ENCODE assay signal across 9 mouse cellular contexts in the genomic region with DNA sequence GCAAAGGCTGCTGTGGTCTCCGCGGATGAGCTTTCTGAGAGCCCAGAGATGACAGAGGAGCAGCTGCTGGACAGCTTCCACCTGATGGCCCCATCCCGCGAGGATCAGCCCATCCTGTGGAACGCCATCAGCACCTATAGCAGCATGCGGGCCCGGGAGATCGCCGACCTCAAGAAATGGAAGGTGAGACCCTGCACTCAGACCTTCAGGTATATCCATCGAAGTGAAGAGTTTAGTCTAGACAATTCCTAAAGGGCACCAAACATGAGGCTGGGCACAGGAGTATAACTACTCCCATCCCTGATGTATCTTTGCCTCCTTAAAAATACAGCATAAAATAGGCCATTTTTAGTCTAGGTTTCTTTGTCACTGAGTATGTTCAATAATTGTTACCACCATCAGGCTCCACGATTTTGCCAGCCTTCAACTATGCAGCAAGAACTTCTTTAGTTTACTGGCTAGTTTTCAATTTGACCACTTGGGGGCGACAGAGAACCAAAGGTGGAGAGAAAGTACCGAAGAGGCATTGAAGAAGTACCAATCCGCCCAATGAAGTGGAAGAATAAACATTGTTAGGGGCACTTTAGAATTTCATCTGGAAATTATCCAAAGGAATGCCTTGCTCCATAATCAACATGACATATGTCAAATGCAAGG. TPM values are rescaled to one million over a fixed set of nuclear protein-coding genes. Genes with fewer than 3 reads are reported as not detected.
A peak's percentile ranks its signal among the peaks of the same experiment; 100 is the strongest.
DNase-seq lines count a peak whose midpoint lies in the region; ATAC-seq and TF ChIP-seq lines count a peak whose summit lies in the region.
"Had no signal": no experiment of that assay in that cellular context is flagged by ENCODE, and none has a peak within 500 bp of the region (broad histone marks: within the 10 kb centered on the region; RNA-seq: fewer than 3 reads in every experiment).

No protein-coding gene starts in this region.

- DNase-seq in heart, adult 2 months, result no peak
- DNase-seq in heart, adult 9 months (ENCODE audit: low spot score in 2 of 2), result no peak
- DNase-seq in 416B (ENCODE audit: low read depth) (peak; percentile 54), ZHBTc4 (ENCODE audit: low read depth, low spot score) (peak; percentile 74)
- peak; percentile 73 for DNase-seq in embryonic facial prominence, embryonic 14.5 days (ENCODE audit: low spot score)
- DNase-seq in kidney, postnatal 25 days, result peak; percentile 67 to 70
- DNase-seq in midbrain, embryonic 14.5 days, result peak; percentile 86

- no peaks in the 10 kb centered on the region for H3K27me3 ChIP-seq in heart, adult 2 months (ENCODE audit: control insufficient read depth, insufficient read depth, low read length)
- H3K27me3 ChIP-seq in embryonic facial prominence, embryonic 14.5 days (replicated peaks; ENCODE audit: control insufficient read depth, insufficient read depth, low read length), result no peaks in the 10 kb centered on the region
- no peaks in the 10 kb centered on the region for H3K27me3 ChIP-seq in midbrain, embryonic 14.5 days (ENCODE audit: control insufficient read depth, insufficient read depth, low read length)
- H3K27me3 ChIP-seq in intestine, embryonic 16.5 days (replicated peaks; ENCODE audit: control insufficient read depth, insufficient read depth, low read length), result no peaks in the 10 kb centered on the region

- H3K79me2 ChIP-seq in heart, adult 2 months (replicated peaks; ENCODE audit: control insufficient read depth, insufficient read depth, low read length), result no peaks in the 10 kb centered on the region

- H3K4me2 ChIP-seq in embryonic facial prominence, embryonic 14.5 days (ENCODE audit: low read depth, low read length), result no peak overlapping the region
- no peak overlapping the region for H3K4me2 ChIP-seq in midbrain, embryonic 14.5 days (ENCODE audit: low read length)
- H3K4me2 ChIP-seq in intestine, embryonic 16.5 days (ENCODE audit: low read depth, low read length), result no peak overlapping the region

- 44% methylated on average over 14 of the region's 14 CpGs for WGBS in heart, adult 2 months
- 57% methylated on average over 14 of the region's 14 CpGs for WGBS in embryonic facial prominence, embryonic 14.5 days
- 60% methylated on average over 14 of the region's 14 CpGs for WGBS in midbrain, embryonic 14.5 days
- 50% methylated on average over 14 of the region's 14 CpGs for WGBS in intestine, embryonic 16.5 days

- H3K9ac ChIP-seq in heart, adult 2 months (ENCODE audit: low read depth, low read length), result no peak overlapping the region
- no peak overlapping the region for H3K9ac ChIP-seq in embryonic facial prominence, embryonic 14.5 days (ENCODE audit: low read depth, low read length)
- H3K9ac ChIP-seq in midbrain, embryonic 14.5 days (replicated peaks; ENCODE audit: low read length), result no peak overlapping the region
- no peak overlapping the region for H3K9ac ChIP-seq in intestine, embryonic 16.5 days (ENCODE audit: low read depth, low read length)

- H3K9me3 ChIP-seq in embryonic facial prominence, embryonic 14.5 days (ENCODE audit: control insufficient read depth, low read length), result no peaks in the 10 kb centered on the region
- H3K9me3 ChIP-seq in midbrain, embryonic 14.5 days (ENCODE audit: control insufficient read depth, low read length), result no peaks in the 10 kb centered on the region
- H3K9me3 ChIP-seq in intestine, embryonic 16.5 days (ENCODE audit: control insufficient read depth, low read length), result no peaks in the 10 kb centered on the region

- peak; percentile 93 for TF ChIP-seq CTCF in heart, adult 2 months (IDR thresholded peaks at IDR 0.05)

- no peak overlapping the region for H3K4me3 ChIP-seq in heart, adult 2 months
- H3K4me3 ChIP-seq in embryonic facial prominence, embryonic 14.5 days (ENCODE audit: low read depth, low read length), result no peak overlapping the region
- H3K4me3 ChIP-seq in midbrain, embryonic 14.5 days (replicated peaks; ENCODE audit: low read depth, low read length), result no peak overlapping the region
- no peak overlapping the region for H3K4me3 ChIP-seq in intestine, embryonic 16.5 days (ENCODE audit: low read length)

- no peak for ATAC-seq in embryonic facial prominence, embryonic 14.5 days (ENCODE audit: low read depth)
- no peak; the same call in 1 of the 2 replicates for ATAC-seq in midbrain, embryonic 14.5 days (ENCODE audit: low FRiP score, low TSS enrichment)
- no peak for ATAC-seq in intestine, embryonic 16.5 days

- H3K36me3 ChIP-seq in heart, adult 2 months (ENCODE audit: control insufficient read depth, insufficient read depth, low read length), result no peaks in the 10 kb centered on the region
- H3K36me3 ChIP-seq in embryonic facial prominence, embryonic 14.5 days (ENCODE audit: control insufficient read depth, insufficient read depth, low read length), result no peaks in the 10 kb centered on the region
- H3K36me3 ChIP-seq in midbrain, embryonic 14.5 days (ENCODE audit: control insufficient read depth, insufficient read depth, low read length), result no peaks in the 10 kb centered on the region
- H3K36me3 ChIP-seq in intestine, embryonic 16.5 days (ENCODE audit: control insufficient read depth, insufficient read depth, low read length), result no peaks in the 10 kb centered on the region

- H3K4me1 ChIP-seq in heart, adult 2 months (ENCODE audit: control insufficient read depth, insufficient read depth, low read length), result no peaks in the 10 kb centered on the region
- no peaks in the 10 kb centered on the region for H3K4me1 ChIP-seq in embryonic facial prominence, embryonic 14.5 days (ENCODE audit: control insufficient read depth, insufficient read depth, low read length)
- H3K4me1 ChIP-seq in midbrain, embryonic 14.5 days (ENCODE audit: control insufficient read depth, insufficient read depth, low read length), result peaks cover 7% of the 10 kb centered on the region; the same call in 1 of the 2 replicates
- peaks cover 6% of the 10 kb centered on the region; the same call in 1 of the 2 replicates for H3K4me1 ChIP-seq in intestine, embryonic 16.5 days (ENCODE audit: control insufficient read depth, insufficient read depth, low read length)

- H3K27ac ChIP-seq in heart, adult 2 months, result no peak overlapping the region
- H3K27ac ChIP-seq in embryonic facial prominence, embryonic 14.5 days (replicated peaks; ENCODE audit: low read depth, low read length), result no peak overlapping the region
- H3K27ac ChIP-seq in midbrain, embryonic 14.5 days (replicated peaks; ENCODE audit: low read depth, low read length), result no peak overlapping the region
- H3K27ac ChIP-seq in intestine, embryonic 16.5 days (ENCODE audit: low read length), result no peak overlapping the region

- no peak for TF ChIP-seq POLR2A in heart, adult 2 months (IDR thresholded peaks at IDR 0.05; ENCODE audit: insufficient read depth, low read depth, low read length)

- intact Hi-C loops in heart, adult 2 months (cut with DNase I), result no loop called here

- TF ChIP-seq EP300 in heart, adult 2 months (IDR thresholded peaks at IDR 0.05; ENCODE audit: insufficient read depth, low read depth, low read length), result no peak

RNA-seq across cellular contexts. Expression of gene Igfbp1, which starts 2.3 kb away (rescaled TPM):
- not detected for total RNA-seq in heart, adult 2 months (2021)
- polyA plus RNA-seq in heart, adult 2 months (2012; rRNA removed), result not detected in 2 replicates
- 0.40 and 0.52 TPM in 2 replicates for polyA plus RNA-seq in embryonic facial prominence, embryonic 14.5 days (2014; fragmentation: Nextera tagmentation; extraction: Ambion mirVana)
- polyA plus RNA-seq in midbrain, embryonic 14.5 days (2014; fragmentation: Nextera tagmentation; extraction: Ambion mirVana), result 0.13 TPM in 2 replicates
- 3.3 and 6.4 TPM in 2 replicates for polyA plus RNA-seq in intestine, embryonic 16.5 days (2015; fragmentation: Nextera tagmentation; extraction: Ambion mirVana)
- total RNA-seq: neutrophil, adult 5-6 weeks had no signal

RNA-seq across cellular contexts. Expression of gene Gm11985, which starts 11.5 kb away (rescaled TPM):
- not detected for total RNA-seq in heart, adult 2 months (2021)
- polyA plus RNA-seq in heart, adult 2 months (2012; rRNA removed), result not detected in 2 replicates
- not detected in 2 replicates for polyA plus RNA-seq in embryonic facial prominence, embryonic 14.5 days (2014; fragmentation: Nextera tagmentation; extraction: Ambion mirVana)
- polyA plus RNA-seq in midbrain, embryonic 14.5 days (2014; fragmentation: Nextera tagmentation; extraction: Ambion mirVana), result not detected in 2 replicates
- not detected in 2 replicates for polyA plus RNA-seq in intestine, embryonic 16.5 days (2015; fragmentation: Nextera tagmentation; extraction: Ambion mirVana)
- total RNA-seq: neutrophil, adult 5-6 weeks had no signal

RNA-seq across cellular contexts. Expression of gene Igfbp3, which starts 13.9 kb away (rescaled TPM):
- total RNA-seq in heart, adult 2 months (2021), result 10 to 100 TPM; 32.2 to 40.4 TPM
- 20.8 and 31.0 TPM in 2 replicates for polyA plus RNA-seq in heart, adult 2 months (2012; rRNA removed)
- polyA plus RNA-seq in embryonic facial prominence, embryonic 14.5 days (2014; fragmentation: Nextera tagmentation; extraction: Ambion mirVana), result 258 and 266 TPM in 2 replicates
- polyA plus RNA-seq in midbrain, embryonic 14.5 days (2014; fragmentation: Nextera tagmentation; extraction: Ambion mirVana), result 9.4 and 13.3 TPM in 2 replicates
- polyA plus RNA-seq in intestine, embryonic 16.5 days (2015; fragmentation: Nextera tagmentation; extraction: Ambion mirVana), result 24.0 and 39.8 TPM in 2 replicates
- total RNA-seq: neutrophil, adult 5-6 weeks had no signal

Comparison
In these comparisons a context has a peak if more than half of its experiments do, and no peak if none do; other contexts are left out.
1. DNase-seq: peak in 416B (single experiment), ZHBTc4 (single experiment), embryonic facial prominence, embryonic 14.5 days (single experiment), kidney, postnatal 25 days (2 of 2) and midbrain, embryonic 14.5 days (single experiment); none in heart, adult 2 months (0 of 2) and heart, adult 9 months (0 of 2).